Mouse (Mus musculus) forelimb bud, embryonic 11.5 days (tissue): ENCODE results near the gene Zdhhc18.
A peak's percentile ranks its signal among the peaks of the same experiment; 100 is the strongest.
"Not testable (repeated sequence)": the region's sequence is repeated elsewhere in the genome, so short reads cannot be mapped to it uniquely, and the experiment has no call there.

Experiments used
- DNase-seq: peaks from one replicate; pipeline ENCODE4 v3.0.0-alpha.2; 2012; ENCODE audit warnings: low read depth, low spot score

The Zdhhc18 gene

DNA sequence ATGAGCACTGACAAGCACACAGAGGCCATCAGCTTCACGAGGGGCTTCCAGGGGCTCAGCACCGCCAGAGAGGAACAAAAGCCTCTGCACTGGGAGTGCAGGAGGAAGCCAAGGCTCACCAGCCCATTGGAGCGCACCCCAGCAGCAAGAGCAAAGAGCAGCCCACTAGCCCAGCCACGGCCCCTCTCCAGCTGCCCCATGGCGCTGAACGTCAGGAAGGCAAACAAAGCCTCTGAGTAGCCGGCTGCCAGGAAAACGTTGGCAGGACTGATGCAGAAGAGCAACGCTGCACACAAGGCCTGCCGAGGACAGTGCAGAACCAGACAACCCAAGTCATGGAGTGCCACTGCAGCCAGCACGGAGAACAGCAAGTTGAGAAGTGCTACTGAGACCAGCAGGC lies 15.2 kb upstream of the Zdhhc18 start:
- DNase-seq: no peak

DNA sequence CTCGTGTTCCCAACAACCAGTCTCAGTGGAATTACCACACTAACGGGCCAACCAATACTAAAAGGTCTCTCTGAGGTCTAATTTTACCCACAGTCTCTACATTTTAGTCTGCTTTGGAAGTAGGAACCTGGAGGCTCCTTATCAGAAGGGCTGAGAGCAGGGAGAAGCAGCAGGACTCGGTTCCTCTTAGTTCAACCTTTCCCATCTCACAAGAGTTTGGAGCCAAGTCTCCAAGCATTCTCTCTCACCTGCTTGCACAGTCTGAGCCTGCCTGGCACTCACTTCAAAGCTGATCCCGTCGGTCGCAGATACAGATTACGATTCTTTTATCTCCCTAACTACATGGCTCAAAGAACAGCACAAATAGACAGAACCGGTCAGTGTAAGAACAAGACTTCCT lies 13.0 kb upstream of the Zdhhc18 start:
- DNase-seq: no peak

GRCm38 (mm10) chr4:133662421-133662820 lies 12.5 kb upstream of the Zdhhc18 start:
- no peak for DNase-seq

GRCm38 (mm10) chr4:133660193-133661155 lies 10.5 kb upstream of the Zdhhc18 start:
- DNase-seq: no peak

DNA sequence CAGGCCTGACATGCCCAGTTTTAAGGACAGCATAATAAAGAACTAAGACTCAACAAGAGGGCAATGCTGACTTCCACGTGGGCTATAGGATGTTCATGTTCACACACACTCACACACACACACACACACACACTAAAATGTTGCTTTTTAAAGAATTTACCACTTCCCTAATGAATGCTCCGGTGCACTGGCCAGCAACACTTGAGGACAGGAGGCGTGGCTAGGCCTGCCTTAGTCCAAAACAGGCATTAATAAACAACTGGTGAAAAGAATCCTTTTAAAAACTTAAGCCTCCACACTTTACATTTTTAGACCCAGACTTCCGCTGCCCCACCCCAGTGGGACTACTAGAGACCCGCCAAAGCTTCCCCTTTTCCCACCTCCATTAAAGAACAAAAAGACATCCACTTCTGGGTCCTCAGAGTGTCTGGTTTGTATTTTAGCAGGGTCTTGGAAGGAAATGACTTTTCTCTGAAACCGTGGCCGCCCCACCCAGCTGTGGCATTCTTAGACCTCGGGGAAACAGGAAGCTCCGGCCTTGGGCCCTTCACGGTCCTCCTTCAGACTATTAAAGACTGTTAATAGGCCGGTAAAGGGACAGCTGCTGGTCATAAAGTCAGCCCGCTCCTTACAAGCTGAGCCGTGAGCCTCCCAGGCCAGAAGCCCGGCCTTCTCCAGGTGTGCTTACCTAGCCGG lies 9.7 kb upstream of the Zdhhc18 start:
- peak; percentile 78 for DNase-seq

DNA sequence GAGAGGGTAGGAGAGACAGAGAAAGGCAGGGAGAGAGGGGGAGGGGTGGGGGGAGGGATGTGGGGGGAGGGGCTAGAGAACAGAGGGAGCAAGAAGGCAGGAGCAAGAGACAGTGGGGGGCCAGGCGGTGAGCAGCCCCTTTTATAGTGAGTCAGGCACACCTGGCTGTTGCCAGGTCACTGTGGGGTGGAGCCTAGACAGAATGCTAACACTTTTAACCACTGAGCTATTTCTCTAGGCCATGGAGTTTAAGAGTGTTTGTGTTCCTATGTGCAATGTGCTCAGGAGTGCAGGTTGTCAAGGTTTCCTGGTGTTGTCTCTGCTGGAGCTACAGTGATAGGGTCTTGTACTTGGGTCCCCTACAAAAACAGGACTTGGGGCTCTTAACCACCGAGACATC lies 8.8 kb upstream of the Zdhhc18 start:
- no peak for DNase-seq

DNA sequence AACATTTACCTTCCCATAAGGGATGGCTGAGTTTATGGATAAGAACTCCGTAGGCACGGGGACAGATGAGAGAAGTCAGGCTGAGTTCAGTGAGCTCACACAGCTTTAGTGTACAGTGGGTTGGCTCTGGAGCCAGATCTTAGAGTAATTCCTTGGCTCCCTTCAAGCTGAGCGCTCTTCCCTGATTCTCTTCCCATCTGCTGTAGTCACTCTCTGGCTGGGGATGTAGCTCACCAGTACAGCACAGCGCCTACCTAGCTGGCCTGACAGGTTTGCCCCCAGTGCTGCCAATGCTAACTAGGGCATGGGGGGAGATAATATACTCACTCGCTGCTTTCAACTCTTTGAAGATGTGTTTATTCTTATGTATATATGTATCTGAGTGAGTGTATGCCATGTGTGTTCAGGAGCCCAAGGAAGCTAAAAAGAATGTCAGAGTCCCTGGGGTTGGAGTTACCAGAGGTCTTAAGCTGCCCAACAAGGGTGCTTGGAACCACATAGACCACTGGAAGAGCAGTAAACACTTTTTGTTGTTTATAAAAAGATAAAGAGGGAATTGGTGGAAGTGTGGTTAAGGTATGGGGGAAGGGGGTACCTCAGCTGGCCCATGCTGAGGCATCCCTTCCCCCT lies 8.0 kb upstream of the Zdhhc18 start:
- DNase-seq: no peak

DNA sequence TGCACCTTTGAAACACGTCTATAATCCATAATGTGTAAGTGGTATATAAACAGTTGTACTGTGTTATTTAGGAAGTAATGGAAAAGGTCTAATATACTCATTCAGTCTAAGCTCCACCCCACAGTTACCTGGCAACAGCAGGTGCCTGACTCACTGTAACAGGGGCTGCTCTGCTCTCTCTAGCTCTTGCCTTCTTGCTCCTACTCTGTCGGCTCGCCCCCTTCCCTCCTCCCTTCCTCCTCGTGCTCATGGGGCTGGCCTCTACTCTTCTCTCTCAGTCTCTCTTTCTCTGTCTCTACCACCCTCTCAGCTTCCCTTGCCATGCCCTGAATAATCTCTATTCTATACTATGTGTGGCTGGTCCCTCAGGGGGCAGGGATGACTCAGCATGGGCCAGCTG lies 7.0 kb upstream of the Zdhhc18 start:
- DNase-seq: no peak

GRCm38 (mm10) chr4:133656294-133656693 lies 6.3 kb upstream of the Zdhhc18 start:
- no peak for DNase-seq

DNA sequence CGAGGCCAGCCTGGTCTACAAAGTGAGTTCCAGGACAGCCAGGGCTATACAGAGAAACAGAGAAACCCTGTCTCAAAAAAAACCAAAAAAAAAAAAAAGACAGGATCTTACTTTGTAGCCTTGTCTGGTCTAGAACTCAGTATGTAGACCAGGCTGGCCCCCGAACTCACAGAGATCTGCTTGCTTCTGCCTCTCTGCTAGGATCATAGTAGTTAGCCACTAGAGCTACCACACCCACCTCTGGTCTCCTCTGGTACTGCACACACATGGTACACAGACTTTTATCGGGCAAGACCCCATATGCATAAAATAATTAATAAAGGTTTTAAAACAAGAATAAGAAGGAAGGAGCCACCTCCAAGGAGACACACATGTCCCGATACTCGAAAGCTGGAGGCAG lies 4.1 kb upstream of the Zdhhc18 start:
- DNase-seq: not testable (repeated sequence)

DNA sequence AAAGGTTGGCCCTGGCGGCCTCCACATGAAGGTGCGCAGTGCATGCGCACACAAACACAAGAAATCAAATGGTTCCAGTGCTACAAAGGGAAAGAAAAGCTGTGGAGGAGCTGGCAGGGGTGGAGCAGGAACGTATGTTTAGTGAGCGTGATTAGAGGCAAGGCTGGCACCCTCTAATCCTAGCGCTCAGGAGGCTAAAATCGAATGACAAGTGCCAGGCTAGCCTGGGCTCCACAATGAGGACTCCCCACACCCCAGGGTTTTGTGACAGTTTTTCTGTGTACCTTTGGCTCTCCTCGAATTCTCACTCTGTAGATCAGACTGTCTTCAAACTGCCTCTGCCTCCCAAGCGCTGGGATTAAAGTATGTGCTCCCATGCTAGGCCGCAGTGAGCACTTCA lies 2.8 kb upstream of the Zdhhc18 start:
- no peak for DNase-seq

DNA sequence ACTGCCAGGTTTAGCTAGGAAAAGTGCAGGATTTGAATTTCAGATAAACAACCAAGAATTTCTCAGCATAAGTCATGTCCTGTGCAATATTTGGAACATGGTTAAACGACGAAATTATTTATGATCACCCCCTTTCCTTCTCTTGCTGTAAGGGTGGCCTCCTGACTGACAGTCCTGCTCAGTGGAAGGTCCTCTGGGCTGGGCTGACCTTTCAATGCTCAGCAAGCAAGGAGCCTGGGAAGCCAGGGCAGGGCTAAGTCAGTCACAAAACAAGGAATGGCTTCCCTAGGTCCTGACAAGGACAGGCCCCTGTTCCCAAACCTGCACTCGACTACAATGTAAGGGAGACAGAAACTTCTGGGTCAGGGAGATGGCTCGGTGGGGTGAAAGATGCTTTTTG lies 2.0 kb upstream of the Zdhhc18 start:
- no peak for DNase-seq

DNA sequence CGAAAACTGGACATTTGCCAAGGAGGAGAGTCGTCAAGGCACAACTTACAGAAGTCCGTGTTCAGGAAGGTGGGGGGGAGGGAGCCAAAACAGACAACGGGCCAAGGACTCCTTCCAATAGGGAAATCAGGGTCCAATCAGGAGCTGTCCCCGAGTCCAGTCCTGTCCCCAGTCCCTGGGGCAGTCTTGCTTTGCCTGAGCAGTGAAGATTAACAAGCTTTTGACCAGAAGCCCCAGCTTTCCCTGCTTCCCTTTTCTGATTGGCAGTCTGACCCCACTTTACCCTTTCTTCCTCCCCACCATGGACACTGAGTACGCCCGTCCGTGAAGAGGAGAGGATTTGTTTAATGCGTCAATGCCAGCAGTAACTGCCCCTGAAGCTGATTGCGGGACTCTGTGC lies 1.5 kb upstream of the Zdhhc18 start:
- no peak for DNase-seq

GRCm38 (mm10) chr4:133649464-133649863 lies 490 bp downstream of the Zdhhc18 start:
- DNase-seq: not testable (repeated sequence)

DNA sequence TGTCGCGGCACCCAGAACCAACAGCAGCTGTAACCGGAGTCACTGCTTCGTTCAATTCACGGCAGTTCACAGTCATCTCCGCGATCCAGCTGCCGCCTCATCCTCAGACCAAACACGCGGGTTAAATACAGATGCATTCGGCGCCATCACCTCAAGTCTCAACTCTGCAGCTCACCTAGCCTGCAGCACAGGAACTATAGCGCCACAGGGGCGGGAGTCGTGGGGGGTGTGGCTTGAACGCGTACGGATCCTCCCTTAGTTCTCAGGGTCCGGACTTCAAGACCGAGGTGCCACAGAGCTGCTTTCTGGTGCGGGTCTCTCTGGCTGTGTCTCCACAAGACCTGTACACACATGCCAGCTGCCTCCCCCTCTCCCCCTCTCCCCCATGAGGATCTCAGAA lies 4.3 kb downstream of the Zdhhc18 start:
- no peak for DNase-seq

DNA sequence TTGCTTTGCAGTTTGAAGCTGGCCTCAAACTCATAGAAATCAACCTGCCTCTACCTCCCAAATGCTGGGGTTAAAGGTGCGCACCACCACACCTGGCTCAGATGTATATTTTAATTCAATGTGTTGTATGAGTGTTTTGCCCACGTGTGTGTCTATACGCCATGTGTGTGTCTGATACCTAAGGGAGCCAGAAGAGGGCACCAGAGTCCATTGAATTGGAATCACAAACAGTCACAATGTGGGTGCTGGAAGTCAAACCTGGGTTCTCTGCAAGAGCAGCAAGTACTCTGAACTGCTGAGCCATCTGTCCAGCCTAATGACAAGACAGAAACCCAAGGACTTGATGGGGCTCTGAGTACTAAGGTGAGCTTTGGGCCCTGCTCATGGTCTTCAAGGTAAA lies 4.8 kb downstream of the Zdhhc18 start:
- DNase-seq: no peak

- DNase-seq: no peak
Measured at GRCm38 (mm10) chr4:133634043-133634410, 15.9 kb downstream of the Zdhhc18 start.

- peak; percentile 75 for DNase-seq
Measured at GRCm38 (mm10) chr4:133633332-133634042, 16.5 kb downstream of the Zdhhc18 start.

DNA sequence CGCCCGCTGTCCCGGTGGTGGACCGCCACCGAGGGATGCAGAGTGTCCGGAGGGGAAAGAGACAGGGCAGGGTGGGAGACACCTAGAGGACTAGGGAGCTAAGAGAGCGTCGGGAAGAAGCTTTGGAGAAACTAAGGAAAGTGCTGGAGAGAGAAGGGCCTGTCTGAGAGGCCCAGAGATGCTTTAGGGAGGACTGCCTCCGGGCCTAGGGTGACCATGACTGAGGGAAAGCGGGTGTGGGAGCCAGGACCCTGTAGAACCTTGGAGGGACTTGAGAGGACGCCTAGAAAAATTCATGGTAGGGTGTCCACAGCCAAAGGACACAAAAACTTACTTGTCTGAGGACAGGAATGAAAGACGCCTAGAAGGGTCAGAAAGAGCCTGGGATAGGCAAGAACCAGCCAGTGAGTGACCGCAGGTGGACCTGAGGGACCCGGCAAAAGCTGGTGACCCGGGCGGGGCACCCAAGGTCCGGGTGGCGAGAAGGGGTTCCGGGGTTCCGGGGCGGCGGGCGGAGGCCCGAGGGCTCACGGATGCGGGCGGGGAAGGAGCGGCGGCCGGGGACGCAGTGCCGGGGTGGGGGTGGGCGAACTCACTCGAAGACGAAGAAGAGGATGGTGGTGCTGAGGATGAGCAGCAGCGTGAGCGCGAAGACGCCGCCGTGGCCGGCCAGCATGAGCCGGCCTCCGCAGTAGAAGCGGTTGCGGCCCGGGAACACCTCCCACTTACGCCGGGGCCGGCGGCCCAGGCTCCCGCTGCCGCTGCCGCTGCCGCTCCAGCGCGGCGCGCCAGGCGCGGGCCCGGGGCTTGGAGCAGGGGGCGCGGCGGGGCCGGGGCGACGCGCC lies 17.2 kb downstream of the Zdhhc18 start:
- no peak for DNase-seq

DNA sequence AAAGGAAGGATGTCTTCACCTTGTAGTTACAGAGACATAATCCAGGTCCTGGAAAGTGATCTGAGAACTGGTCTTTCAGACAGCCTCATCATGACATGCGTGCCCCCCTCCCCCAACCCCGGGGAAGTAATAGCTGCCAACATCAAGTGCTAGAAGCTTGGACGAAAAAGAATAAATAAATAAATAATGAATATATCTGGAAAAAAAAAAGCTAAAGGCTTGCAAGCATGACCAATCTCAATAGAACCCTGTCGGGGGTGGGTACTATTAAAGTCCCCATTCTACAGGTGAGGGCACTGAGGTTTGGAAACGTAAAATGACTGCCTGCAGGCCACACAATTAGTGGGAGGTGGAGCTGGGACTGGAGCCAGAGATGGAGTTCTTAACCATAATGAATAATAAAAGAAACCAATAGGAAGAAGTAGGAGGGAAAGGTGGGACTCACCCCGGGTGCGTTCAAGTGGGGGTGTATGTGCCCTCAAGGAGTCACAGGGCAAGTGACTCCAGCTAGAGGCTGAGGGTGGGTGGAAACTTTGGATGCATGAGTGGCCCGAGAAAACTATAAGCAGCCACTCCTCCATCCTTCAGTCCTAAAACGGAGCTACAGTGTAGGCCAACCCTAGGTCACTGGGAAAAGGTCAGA lies 18.1 kb downstream of the Zdhhc18 start:
- DNase-seq: no peak
